Mouse (Mus musculus) layer of hippocampus, adult 11-12 months (tissue): ENCODE results near the gene Supt5.
"Not testable (repeated sequence)": the region's sequence is repeated elsewhere in the genome, so short reads cannot be mapped to it uniquely, and the experiment has no call there.

Experiments
- DNase-seq: peaks from one replicate; pipeline ENCODE4 v3.0.0; 2022; ENCODE audit warnings: low spot score

The Supt5 gene

GRCm38 (mm10) chr7:28338108-28338998 lies at the start of gene Supt5:
Gene Supt5 (minus strand): TSS chr7:28338746.
- peak; percentile 97 for DNase-seq

GRCm38 (mm10) chr7:28387384-28387783 lies 48.8 kb upstream of the Supt5 start:
- DNase-seq = not testable (repeated sequence)

GRCm38 (mm10) chr7:28386877-28387276 lies 48.3 kb upstream of the Supt5 start:
- DNase-seq = not testable (repeated sequence)

GRCm38 (mm10) chr7:28386462-28386861 lies 47.9 kb upstream of the Supt5 start:
- peak; percentile 88 for DNase-seq

GRCm38 (mm10) chr7:28386007-28386406 lies 47.5 kb upstream of the Supt5 start:
- DNase-seq = no peak

GRCm38 (mm10) chr7:28385196-28385595 lies 46.6 kb upstream of the Supt5 start:
- DNase-seq = no peak

GRCm38 (mm10) chr7:28384162-28384561 lies 45.6 kb upstream of the Supt5 start:
- DNase-seq = no peak

- DNase-seq = no peak
Measured at GRCm38 (mm10) chr7:28383606-28384005, 45.1 kb upstream of the Supt5 start.

GRCm38 (mm10) chr7:28382981-28383396 lies 44.4 kb upstream of the Supt5 start:
- peak; percentile 85 for DNase-seq

GRCm38 (mm10) chr7:28382347-28382951 lies 43.9 kb upstream of the Supt5 start:
- no peak for DNase-seq

GRCm38 (mm10) chr7:28381938-28382337 lies 43.4 kb upstream of the Supt5 start:
- DNase-seq = peak; percentile 66

GRCm38 (mm10) chr7:28381017-28381790 lies 42.7 kb upstream of the Supt5 start:
- no peak for DNase-seq

GRCm38 (mm10) chr7:28380237-28381016 lies 41.9 kb upstream of the Supt5 start, which contains the start of gene Zfp36:
Gene Zfp36 (minus strand): TSS chr7:28380253.
- no peak for DNase-seq

- peak; percentile 92 for DNase-seq
Measured at GRCm38 (mm10) chr7:28378769-28379651, 40.5 kb upstream of the Supt5 start.

GRCm38 (mm10) chr7:28378066-28378690 lies 39.6 kb upstream of the Supt5 start:
- DNase-seq = no peak

GRCm38 (mm10) chr7:28377190-28378065 lies 38.9 kb upstream of the Supt5 start:
- DNase-seq = no peak

- no peak for DNase-seq
Measured at GRCm38 (mm10) chr7:28376011-28376771, 37.6 kb upstream of the Supt5 start.

GRCm38 (mm10) chr7:28375176-28375921 lies 36.8 kb upstream of the Supt5 start:
- DNase-seq = peak; percentile 82
